Mouse (Mus musculus) ES-Bruce4 (cell line): ENCODE measurements around the gene Tnks2. TPM values are rescaled to one million over a fixed set of nuclear protein-coding genes. Genes with fewer than 3 reads are reported as not detected.

Experiments
- H3K27ac ChIP-seq: 2 replicates; pipeline ENCODE4 v1.5.1; 2012; ENCODE audit warnings: low read length, inconsistent platforms; ENCODE audit not compliant: insufficient read depth
- H3K27me3 ChIP-seq: 2 replicates; pipeline ENCODE4 v1.6.1; 2012; ENCODE audit warnings: mild to moderate bottlenecking, low read length, inconsistent platforms; ENCODE audit not compliant: control insufficient read depth, poor library complexity, insufficient read depth, severe bottlenecking
- H3K36me3 ChIP-seq: 2 replicates; pipeline ENCODE4 v1.6.1; 2012; ENCODE audit warnings: inconsistent platforms, mild to moderate bottlenecking, low read length, moderate library complexity; ENCODE audit not compliant: control insufficient read depth, poor library complexity, insufficient read depth, severe bottlenecking
- H3K4me1 ChIP-seq: one replicate; pipeline ENCODE4 v1.8.1; 2011; ENCODE audit warnings: low read length; ENCODE audit not compliant: control insufficient read depth, insufficient read depth
- H3K4me3 ChIP-seq: 2 replicates; pipeline ENCODE4 v1.5.1; 2011; ENCODE audit warnings: low read depth, mild to moderate bottlenecking, low read length
- H3K9ac ChIP-seq: 2 replicates; pipeline ENCODE4 v1.6.1; 2012; ENCODE audit warnings: low read depth, mild to moderate bottlenecking, inconsistent platforms; ENCODE audit not compliant: poor library complexity, severe bottlenecking
- H3K9me3 ChIP-seq: replicated peaks from 2 replicates; pipeline ENCODE4 v1.6.1; 2012; ENCODE audit warnings: mild to moderate bottlenecking, low read length, inconsistent platforms; ENCODE audit not compliant: control insufficient read depth, poor library complexity, insufficient read depth, severe bottlenecking
- CTCF ChIP-seq: IDR thresholded peaks from one replicate; pipeline ENCODE4 v1.8.1; 2011; ENCODE audit warnings: low read depth, low read length
- EP300 ChIP-seq: IDR thresholded peaks from 2 replicates; pipeline ENCODE4 v1.6.1; 2011; ENCODE audit warnings: low read depth, low read length; ENCODE audit not compliant: insufficient read depth
- POLR2A ChIP-seq: IDR thresholded peaks from one replicate; pipeline ENCODE4 v1.8.1; 2011; ENCODE audit warnings: low read length; ENCODE audit not compliant: insufficient read depth
- polyA plus RNA-seq: library from polyadenylated mRNA; stranded (reverse); fragments of >200 nt; gene quantifications from 2 replicates; pipeline ENCODE4 v1.2.4, GENCODE M21; 2011; ENCODE audit warnings: low read depth; ENCODE audit not compliant: missing spikeins, insufficient read depth, insufficient read length

The Tnks2 gene
- polyA plus RNA-seq, 1 experiment: 415 TPM

DNA sequence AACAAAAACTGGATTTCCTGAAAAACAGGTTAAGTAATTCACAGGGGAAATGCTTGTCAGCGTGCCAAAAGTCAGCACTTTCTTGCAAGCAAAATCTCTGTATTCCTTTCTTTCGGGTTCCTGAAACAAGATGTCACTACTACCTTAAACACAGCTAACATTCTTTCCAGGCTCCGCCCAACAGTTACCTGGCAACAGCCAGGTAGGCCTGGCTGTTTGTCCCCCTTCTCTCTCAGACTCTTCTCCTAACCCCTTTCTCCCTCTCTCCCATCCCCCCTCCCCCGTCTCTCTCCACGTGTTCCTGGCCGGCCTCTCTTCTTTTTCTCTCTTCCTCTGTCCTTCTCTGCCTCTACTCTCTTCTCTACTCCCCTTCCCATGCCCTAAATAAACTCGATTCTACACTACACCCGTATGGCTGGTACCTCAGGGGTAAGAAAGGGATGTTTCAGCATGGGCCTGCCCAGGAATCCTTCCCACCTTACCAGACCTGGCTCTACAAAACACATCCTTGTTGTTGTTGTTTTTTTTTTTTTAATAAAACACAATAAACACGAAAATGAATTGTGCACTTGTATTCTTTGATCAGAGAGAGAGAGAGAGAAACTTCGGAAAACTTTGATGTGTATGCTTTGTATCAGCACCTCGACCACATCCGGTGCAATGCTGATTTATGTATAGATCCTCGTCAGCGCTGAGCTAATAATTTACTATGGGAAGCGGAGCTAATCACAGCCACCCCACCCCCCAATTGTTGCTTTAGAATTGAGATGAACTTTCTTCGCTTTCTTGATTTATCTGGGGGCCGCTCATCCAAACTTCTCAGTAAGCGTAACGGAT, 863 bp upstream of the Tnks2 start:
- TF ChIP-seq EP300: no peak
- TF ChIP-seq POLR2A: no peak
- Histone ChIP-seq H3K27ac (peak overlapping the region; percentile 92), H3K4me1 (no peaks in the 10 kb centered on the region), H3K4me3 (peak overlapping the region; percentile 77), H3K27me3 (no peaks in the 10 kb centered on the region), H3K9ac (peak overlapping the region; percentile 99), H3K9me3 (no peaks in the 10 kb centered on the region), H3K36me3 (peaks cover 5% of the 10 kb centered on the region; the same call in 1 of the 2 replicates)

GRCm38 (mm10) chr19:36834532-36835431, 750 bp downstream of the Tnks2 start:
- Histone ChIP-seq H3K36me3 (peaks cover 20% of the 10 kb centered on the region), H3K27ac (peak overlapping the region; percentile 90), H3K4me3 (peak overlapping the region; percentile 97), H3K4me1 (no peaks in the 10 kb centered on the region), H3K27me3 (no peaks in the 10 kb centered on the region), H3K9ac (peak overlapping the region; percentile 99), H3K9me3 (no peaks in the 10 kb centered on the region; the same call in 1 of the 2 replicates)
- TF ChIP-seq POLR2A (no peak), CTCF (no peak), EP300 (no peak)

- H3K4me3 ChIP-seq: peak overlapping the region; percentile 65; the same call in 1 of the 2 replicates
- no peaks in the 10 kb centered on the region for H3K4me1 ChIP-seq
- H3K9ac ChIP-seq: peak overlapping the region; percentile 99
- no peak overlapping the region for H3K27ac ChIP-seq
- TF ChIP-seq POLR2A (no peak), CTCF (no peak), EP300 (no peak)
- H3K36me3 ChIP-seq: peaks cover 23% of the 10 kb centered on the region
- H3K27me3 ChIP-seq: no peaks in the 10 kb centered on the region
- H3K9me3 ChIP-seq: no peaks in the 10 kb centered on the region; the same call in 1 of the 2 replicates
Measured at GRCm38 (mm10) chr19:36836035-36836434, 2.0 kb downstream of the Tnks2 start.

- H3K4me1 ChIP-seq: peaks cover 4% of the 10 kb centered on the region
Measured at GRCm38 (mm10) chr19:36840301-36840700, 6.3 kb downstream of the Tnks2 start.

DNA sequence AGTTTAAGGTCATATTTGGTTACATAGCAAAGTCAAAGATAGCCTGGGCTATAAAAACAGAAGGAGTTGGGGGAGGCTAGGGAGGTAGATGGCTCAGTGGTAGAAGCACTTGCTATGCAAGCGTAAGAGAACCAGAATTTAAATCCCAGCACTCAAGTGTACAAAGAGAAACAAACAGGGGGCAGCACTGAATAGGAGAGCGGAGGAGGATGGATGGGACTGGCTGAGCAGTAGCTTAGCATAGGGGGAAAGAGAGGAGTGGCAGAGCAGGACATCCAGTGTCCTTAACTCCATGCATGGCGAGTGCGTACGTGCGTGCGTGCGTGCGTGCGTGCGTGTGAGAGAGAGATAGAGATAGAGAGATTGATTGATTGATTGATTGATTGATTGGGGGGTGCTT, 9.8 kb downstream of the Tnks2 start:
- Histone ChIP-seq H3K9ac (no peak overlapping the region), H3K27ac (no peak overlapping the region), H3K27me3 (no peaks in the 10 kb centered on the region), H3K9me3 (no peaks in the 10 kb centered on the region; the same call in 1 of the 2 replicates), H3K4me3 (no peak overlapping the region), H3K36me3 (peaks cover 53% of the 10 kb centered on the region), H3K4me1 (peaks cover 4% of the 10 kb centered on the region)
- TF ChIP-seq POLR2A (no peak), EP300 (no peak), CTCF (no peak)

More at GRCm38 (mm10) chr19:36840301-36840700, 6.3 kb downstream of the Tnks2 start:
- Histone ChIP-seq H3K9me3 (no peaks in the 10 kb centered on the region; the same call in 1 of the 2 replicates), H3K27ac (no peak overlapping the region), H3K9ac (no peak overlapping the region), H3K4me3 (no peak overlapping the region), H3K27me3 (no peaks in the 10 kb centered on the region), H3K36me3 (peaks cover 41% of the 10 kb centered on the region)
- TF ChIP-seq EP300: no peak
- no peak for TF ChIP-seq CTCF
- TF ChIP-seq POLR2A: no peak
